Mouse (Mus musculus) E14TG2a.4 (cell line): ENCODE results near the gene Utf1.

Experiments used
- CTCF ChIP-seq: conservative IDR thresholded peaks from 2 replicates; pipeline ENCODE4 v1.5.1; 2014; ENCODE audit warnings: low read length
- NANOG ChIP-seq: IDR thresholded peaks from 2 replicates; pipeline ENCODE4 v1.6.1; 2014; ENCODE audit warnings: borderline replicate concordance, low read length, mixed read lengths
- POU5F1 ChIP-seq: IDR thresholded peaks from 2 replicates; pipeline ENCODE4 v1.6.1; 2014; ENCODE audit warnings: low read length, borderline replicate concordance

DNA sequence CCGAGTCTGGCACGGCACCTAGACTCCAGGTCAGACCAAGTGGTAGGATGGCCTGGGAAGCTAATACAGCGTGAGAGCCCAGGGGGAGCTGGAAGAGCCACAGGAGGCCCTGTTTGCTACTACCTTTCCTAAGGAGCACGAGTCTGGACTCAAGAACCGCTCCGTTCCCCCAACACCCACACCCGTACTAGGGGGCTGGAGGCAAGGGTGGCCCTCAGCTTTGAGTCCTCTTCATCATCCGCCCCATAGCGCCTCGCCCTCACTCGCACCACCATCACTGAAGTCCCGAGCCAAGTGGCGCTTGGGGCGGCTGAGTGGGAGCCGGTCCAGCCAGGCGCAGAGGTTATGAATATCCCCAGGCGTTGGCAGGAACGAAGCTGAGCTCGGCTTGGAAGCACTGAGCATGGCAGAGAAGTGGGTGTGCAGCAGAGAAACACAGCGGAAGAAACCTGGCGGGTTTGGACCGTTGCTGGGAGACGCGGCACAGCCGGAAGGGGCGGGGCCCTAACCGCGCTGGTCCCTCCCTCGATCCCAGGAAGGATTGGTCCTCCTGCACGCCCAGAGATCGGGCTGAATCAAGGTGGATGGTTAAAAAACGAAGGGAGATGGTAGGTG is 34.8 kb downstream of the Utf1 start, which contains the start of gene 6430531B16Rik:
- no peak for TF ChIP-seq CTCF
- no peak for TF ChIP-seq POU5F1
- no peak for TF ChIP-seq NANOG
